Mouse (Mus musculus) layer of hippocampus, postnatal 25 days (tissue): ENCODE measurements around the gene Kmt2d. TPM values are rescaled to one million over a fixed set of nuclear protein-coding genes. Genes with fewer than 3 reads are reported as not detected.
"Not testable (repeated sequence)": the region's sequence is repeated elsewhere in the genome, so short reads cannot be mapped to it uniquely, and the experiment has no call there.

Source experiments
- DNase-seq, 2 experiments: peaks; one replicate each; pipeline ENCODE4 v3.0.0; 2022; ENCODE audit warnings: mixed read lengths in 2 of 2, low spot score in 1 of 2; ENCODE audit errors: extremely low spot score in 1 of 2
- total RNA-seq, 2 experiments: library from RNA; stranded (reverse); gene quantifications; 2 replicates each; pipeline ENCODE4 v1.2.3; 2021

Gene Kmt2d
- total RNA-seq: 100 to 1,000 TPM in 1 of 2 experiments, 10 to 100 TPM in 1; 65.4 to 102 TPM

- DNase-seq: no peak
Measured at GRCm38 (mm10) chr15:98871070-98871915, at the start of gene Kmt2d. Gene Kmt2d, minus strand, starts transcription at chr15:98871204.

GRCm38 (mm10) chr15:98918499-98918895 lies 47.5 kb upstream of the Kmt2d start:
- DNase-seq: not testable (repeated sequence)

- peak; percentile 93 to 97 for DNase-seq
Measured at GRCm38 (mm10) chr15:98917538-98918498, 46.8 kb upstream of the Kmt2d start, which contains the start of gene Lmbr1l. Gene Lmbr1l, minus strand, starts transcription at chr15:98918231.

GRCm38 (mm10) chr15:98917091-98917490 lies 46.1 kb upstream of the Kmt2d start:
- no peak for DNase-seq

- DNase-seq: no peak
Measured at GRCm38 (mm10) chr15:98916016-98916415, 45.0 kb upstream of the Kmt2d start.

GRCm38 (mm10) chr15:98914903-98915302 lies 43.9 kb upstream of the Kmt2d start:
- no peak for DNase-seq

GRCm38 (mm10) chr15:98904692-98905091 lies 33.7 kb upstream of the Kmt2d start:
- DNase-seq: peak in 1 of 2 experiments; percentile 49

- no peak for DNase-seq
Measured at GRCm38 (mm10) chr15:98902600-98902999, 31.6 kb upstream of the Kmt2d start.

GRCm38 (mm10) chr15:98901530-98901929 lies 30.5 kb upstream of the Kmt2d start:
- DNase-seq: no peak

GRCm38 (mm10) chr15:98897928-98898800 lies 27.2 kb upstream of the Kmt2d start, which contains the start of gene Dhh:
Gene Dhh, minus strand, starts transcription at chr15:98898540.
- no peak for DNase-seq

- no peak for DNase-seq
Measured at GRCm38 (mm10) chr15:98897495-98897894, 26.5 kb upstream of the Kmt2d start.

GRCm38 (mm10) chr15:98895635-98896589 lies 24.9 kb upstream of the Kmt2d start:
- no peak for DNase-seq

GRCm38 (mm10) chr15:98894746-98895634 lies 24.0 kb upstream of the Kmt2d start:
- DNase-seq: no peak

- DNase-seq: peak in 1 of 2 experiments; percentile 29
Measured at GRCm38 (mm10) chr15:98893940-98894745, 23.1 kb upstream of the Kmt2d start, which contains the start of gene Rhebl1. Gene Rhebl1, minus strand, starts transcription at chr15:98894540.

- DNase-seq: no peak
Measured at GRCm38 (mm10) chr15:98893036-98893435, 22.0 kb upstream of the Kmt2d start.

- DNase-seq: no peak
Measured at GRCm38 (mm10) chr15:98891907-98892606, 21.1 kb upstream of the Kmt2d start.
